Mouse (Mus musculus): Measurements from ENCODE around the gene P3h4. TPM values are rescaled to one million over a fixed set of nuclear protein-coding genes. Genes with fewer than 3 reads are reported as not detected.
"Not testable (repeated sequence)": the region's sequence is repeated elsewhere in the genome, so short reads cannot be mapped to it uniquely, and the experiment has no call there.

Gene P3h4
- polyA plus RNA-seq, 1 experiment from 2014 or later: 17.6 TPM

GRCm38 (mm10) chr11:100369145-100369544 is 45.5 kb downstream of the P3h4 start:
- Histone ChIP-seq H3K36me3 (peaks cover 45% of the 10 kb centered on the region), H3K27ac (no peak overlapping the region), H3K27me3 (no peaks in the 10 kb centered on the region), H3K4me3 (no peak overlapping the region), H3K4me2 (no peak overlapping the region), H3K4me1 (replicated peaks) (no peaks in the 10 kb centered on the region), H3K9ac (no peak overlapping the region; the same call in 1 of the 2 replicates), H3K9me3 (no peaks in the 10 kb centered on the region)
- WGBS: 79% methylated on average over 7 of the region's 7 CpGs
- ATAC-seq (ENCODE audit: low FRiP score): no peak

DNA sequence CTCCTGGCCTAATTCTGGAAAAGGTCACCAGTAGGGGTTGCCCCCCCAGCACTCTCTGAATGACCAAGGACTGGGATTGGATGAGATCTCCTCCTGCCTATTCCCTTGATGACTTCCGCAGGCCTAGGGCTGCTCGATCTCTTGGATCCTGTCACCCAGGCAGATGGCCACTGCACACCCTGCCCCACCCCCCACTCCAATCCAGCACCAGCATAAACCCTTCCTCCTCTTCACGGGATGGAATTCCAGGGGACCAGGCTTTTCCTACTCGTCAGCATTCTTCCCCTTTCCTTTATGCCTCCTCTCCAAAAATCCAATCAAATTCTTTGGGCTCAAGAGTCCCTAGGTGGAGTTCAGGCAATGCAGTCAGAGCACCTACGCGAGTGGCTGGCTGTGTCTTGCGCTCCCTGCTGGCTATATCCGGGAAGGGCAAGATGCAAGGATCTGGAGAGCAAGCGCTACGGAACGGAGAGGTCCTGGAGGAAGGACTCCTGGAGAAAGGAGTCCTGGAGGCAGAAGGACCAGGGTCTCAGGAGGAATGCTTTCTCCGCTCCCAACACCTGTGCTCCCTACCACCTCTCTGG is 51.6 kb downstream of the P3h4 start:
- Histone ChIP-seq H3K27me3 (peaks cover 22% of the 10 kb centered on the region), H3K36me3 (no peaks in the 10 kb centered on the region), H3K9me3 (no peaks in the 10 kb centered on the region), H3K9ac (no peak overlapping the region), H3K4me2 (no peak overlapping the region), H3K27ac (no peak overlapping the region), H3K4me1 (replicated peaks) (peaks cover 12% of the 10 kb centered on the region), H3K4me3 (no peak overlapping the region)
- 27% methylated on average over 12 of the region's 12 CpGs for WGBS
- no peak for ATAC-seq (ENCODE audit: low FRiP score)

GRCm38 (mm10) chr11:100362209-100362978 is 52.2 kb downstream of the P3h4 start:
- 0 out of 2 replicates have a peak, but pooled peaks have one; percentile 25 for ATAC-seq (ENCODE audit: low FRiP score)
- H3K9me3 ChIP-seq: no peaks in the 10 kb centered on the region
- no peaks in the 10 kb centered on the region for H3K36me3 ChIP-seq
- H3K27me3 ChIP-seq: peaks cover 27% of the 10 kb centered on the region
- peaks cover 12% of the 10 kb centered on the region for H3K4me1 ChIP-seq (replicated peaks)
- 15% methylated on average over 8 of the region's 8 CpGs for WGBS
- H3K27ac ChIP-seq: no peak overlapping the region
- no peak overlapping the region for H3K4me3 ChIP-seq
- H3K9ac ChIP-seq: no peak overlapping the region
- H3K4me2 ChIP-seq: no peak overlapping the region

DNA sequence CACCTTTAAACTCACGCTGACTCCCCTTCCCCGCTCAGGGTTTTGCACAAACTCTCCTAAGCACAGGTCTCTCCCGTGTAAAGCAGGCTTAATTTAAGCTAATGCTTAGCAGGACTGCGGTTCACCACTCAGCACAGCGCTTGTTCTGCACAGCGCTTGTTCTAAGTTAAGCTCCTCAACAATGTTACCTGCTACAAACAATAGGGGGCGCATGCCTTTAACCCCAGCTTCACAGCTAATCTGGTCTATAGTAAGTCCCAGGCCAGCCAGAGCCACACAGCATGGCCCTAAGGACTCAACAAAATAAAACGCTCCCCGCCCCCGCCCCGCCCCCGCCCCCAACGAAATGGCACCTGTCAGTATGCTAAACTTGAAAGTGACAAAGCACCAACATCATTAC is 53.6 kb downstream of the P3h4 start:
- H3K36me3 ChIP-seq; ATAC-seq (ENCODE audit: low FRiP score); H3K4me2 ChIP-seq; H3K9ac ChIP-seq; H3K27ac ChIP-seq; H3K9me3 ChIP-seq; H3K4me3 ChIP-seq: not testable (repeated sequence)
- Histone ChIP-seq H3K27me3 (peaks cover 39% of the 10 kb centered on the region), H3K4me1 (replicated peaks) (peaks cover 18% of the 10 kb centered on the region)
- no CpG with 5 or more reads among the region's 13 CpGs for WGBS

- Histone ChIP-seq H3K27me3 (peaks cover 39% of the 10 kb centered on the region), H3K9me3 (no peaks in the 10 kb centered on the region), H3K4me3 (no peak overlapping the region), H3K4me2 (no peak overlapping the region), H3K9ac (no peak overlapping the region), H3K4me1 (replicated peaks) (peaks cover 22% of the 10 kb centered on the region), H3K36me3 (no peaks in the 10 kb centered on the region), H3K27ac (no peak overlapping the region)
- 83% methylated on average over 6 of the region's 6 CpGs for WGBS
- no peak for ATAC-seq (ENCODE audit: low FRiP score)
Observed at GRCm38 (mm10) chr11:100360175-100360574, 54.5 kb downstream of the P3h4 start.

Small RNAs within 50 kb of the gene (microRNA-seq; reads per million reads assigned to microRNA genes)
- not detected for gene Gm27374

Other genes with a start within 250 kb of the P3h4 start
- gene Krt9, start 221.6 kb downstream of the P3h4 start, polyA plus RNA-seq (2015; fragmentation: Nextera tagmentation; extraction: Ambion mirVana): not detected in 2 replicates
- 0.12 and 0.39 TPM in 2 replicates for gene Krt14, start 207.3 kb downstream of the P3h4 start, polyA plus RNA-seq (2015; fragmentation: Nextera tagmentation; extraction: Ambion mirVana)
- gene Krt16, start 165.9 kb downstream of the P3h4 start, polyA plus RNA-seq (2015; fragmentation: Nextera tagmentation; extraction: Ambion mirVana): not detected in 2 replicates
- gene Krt17, start 153.8 kb downstream of the P3h4 start, polyA plus RNA-seq (2015; fragmentation: Nextera tagmentation; extraction: Ambion mirVana): 0.17 TPM in 1 of 2 replicates, not detected in the other
- not detected in 2 replicates for gene Krt42, start 145.0 kb downstream of the P3h4 start, polyA plus RNA-seq (2015; fragmentation: Nextera tagmentation; extraction: Ambion mirVana)
- gene Eif1, start 95.0 kb downstream of the P3h4 start, polyA plus RNA-seq (2015; fragmentation: Nextera tagmentation; extraction: Ambion mirVana): 1,398 and 1,436 TPM in 2 replicates
- gene Gast, start 80.4 kb downstream of the P3h4 start, polyA plus RNA-seq (2015; fragmentation: Nextera tagmentation; extraction: Ambion mirVana): 0.66 and 1.7 TPM in 2 replicates
- gene Hap1, start 58.7 kb downstream of the P3h4 start, polyA plus RNA-seq (2015; fragmentation: Nextera tagmentation; extraction: Ambion mirVana): 94.1 and 94.4 TPM in 2 replicates
- gene Jup, start 17.1 kb downstream of the P3h4 start, polyA plus RNA-seq (2015; fragmentation: Nextera tagmentation; extraction: Ambion mirVana): 65.5 and 73.9 TPM in 2 replicates
- 27.2 and 32.3 TPM in 2 replicates for gene Fkbp10, start 861 bp upstream of the P3h4 start, polyA plus RNA-seq (2015; fragmentation: Nextera tagmentation; extraction: Ambion mirVana)
- 103 and 106 TPM in 2 replicates for gene Nt5c3b, start 27.0 kb upstream of the P3h4 start, polyA plus RNA-seq (2015; fragmentation: Nextera tagmentation; extraction: Ambion mirVana)
- gene Klhl10, start 27.1 kb upstream of the P3h4 start, polyA plus RNA-seq (2015; fragmentation: Nextera tagmentation; extraction: Ambion mirVana): 0.75 and 0.84 TPM in 2 replicates
- 11.0 and 12.2 TPM in 2 replicates for gene Klhl11, start 57.9 kb upstream of the P3h4 start, polyA plus RNA-seq (2015; fragmentation: Nextera tagmentation; extraction: Ambion mirVana)
- gene Acly, start 113.2 kb upstream of the P3h4 start, polyA plus RNA-seq (2015; fragmentation: Nextera tagmentation; extraction: Ambion mirVana): 255 and 257 TPM in 2 replicates
- gene Ttc25, start 130.8 kb upstream of the P3h4 start, polyA plus RNA-seq (2015; fragmentation: Nextera tagmentation; extraction: Ambion mirVana): 2.0 and 2.8 TPM in 2 replicates
- 34.5 and 37.0 TPM in 2 replicates for gene Cnp, start 160.1 kb upstream of the P3h4 start, polyA plus RNA-seq (2015; fragmentation: Nextera tagmentation; extraction: Ambion mirVana)
- gene Nkiras2, start 204.4 kb upstream of the P3h4 start, polyA plus RNA-seq (2015; fragmentation: Nextera tagmentation; extraction: Ambion mirVana): 110 and 115 TPM in 2 replicates
- 308 and 315 TPM in 2 replicates for gene Dnajc7, start 205.3 kb upstream of the P3h4 start, polyA plus RNA-seq (2015; fragmentation: Nextera tagmentation; extraction: Ambion mirVana)

Data from hindbrain, embryonic 13.5 days (tissue).